Mouse (Mus musculus): ENCODE results near the gene Slc2a10.

Gene Slc2a10

DNA sequence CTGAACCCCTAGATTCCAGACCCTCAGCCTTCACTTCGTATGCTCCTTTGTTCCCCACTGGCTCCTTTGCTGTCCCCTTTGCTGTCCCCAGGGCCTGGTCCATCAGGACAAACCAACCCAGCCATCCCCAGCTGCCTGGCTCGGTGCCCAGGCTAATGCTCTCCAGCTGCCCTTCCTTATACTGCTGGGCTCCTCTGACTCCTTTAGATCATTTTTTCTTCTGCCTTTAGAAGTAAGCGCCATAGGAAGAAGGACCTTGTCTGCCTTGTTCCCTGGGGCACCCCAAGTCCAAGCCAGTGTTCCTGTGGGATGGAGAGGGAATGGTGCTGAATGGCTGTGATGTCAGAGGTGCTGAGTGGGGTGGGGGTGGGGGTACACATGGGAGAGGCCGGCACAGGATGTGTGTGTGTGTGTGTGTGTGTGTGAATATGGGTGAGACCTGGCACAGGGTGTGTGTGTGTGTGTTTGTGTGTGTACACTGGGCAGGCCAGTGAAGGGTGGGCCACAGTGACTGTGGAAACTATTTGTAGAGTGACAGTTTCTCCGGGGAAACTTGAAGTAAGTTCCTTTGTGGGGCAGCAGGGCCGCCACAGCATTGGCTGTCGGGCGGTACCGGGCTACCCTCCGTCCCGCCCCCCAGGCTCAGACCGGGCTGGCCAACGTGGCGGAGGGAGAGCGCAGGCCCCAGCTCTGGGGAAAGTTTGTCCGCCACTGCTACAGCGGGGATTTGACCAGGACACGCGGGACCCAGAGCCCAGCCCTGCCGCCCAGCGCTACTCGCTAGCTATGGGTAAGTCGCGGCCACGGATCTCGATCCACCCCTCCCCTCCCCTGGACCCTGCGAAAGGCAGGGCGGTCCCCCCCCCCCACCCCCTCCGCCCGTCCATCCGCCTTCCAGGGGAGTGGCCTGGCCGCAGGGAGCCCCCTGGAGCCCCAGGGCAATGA, at the start of gene Slc2a10:
Gene Slc2a10 (plus strand): TSS at position 529 of the 945 bp plus-strand sequence.
- peak; percentile 78 for DNase-seq

DNA sequence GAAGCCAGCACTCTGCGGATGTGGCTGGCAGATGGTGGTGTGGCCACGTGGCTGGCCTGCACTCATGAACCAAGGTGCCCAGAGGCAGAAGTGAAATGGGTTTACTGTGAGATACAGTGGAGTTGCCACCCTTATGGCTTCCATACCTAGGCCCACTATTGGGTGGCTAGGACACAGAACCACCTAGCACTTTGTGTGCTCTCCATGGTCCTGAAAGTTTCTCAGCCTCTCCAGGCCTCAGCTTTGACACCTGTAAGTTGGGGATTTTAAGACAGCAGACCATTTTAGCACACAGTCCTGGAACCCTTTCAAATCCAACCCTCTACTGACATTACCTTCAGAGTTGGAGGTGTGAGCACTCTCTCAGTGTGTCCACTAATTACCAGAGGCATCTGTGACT, 46.9 kb upstream of the Slc2a10 start:
- DNase-seq = no peak

DNA sequence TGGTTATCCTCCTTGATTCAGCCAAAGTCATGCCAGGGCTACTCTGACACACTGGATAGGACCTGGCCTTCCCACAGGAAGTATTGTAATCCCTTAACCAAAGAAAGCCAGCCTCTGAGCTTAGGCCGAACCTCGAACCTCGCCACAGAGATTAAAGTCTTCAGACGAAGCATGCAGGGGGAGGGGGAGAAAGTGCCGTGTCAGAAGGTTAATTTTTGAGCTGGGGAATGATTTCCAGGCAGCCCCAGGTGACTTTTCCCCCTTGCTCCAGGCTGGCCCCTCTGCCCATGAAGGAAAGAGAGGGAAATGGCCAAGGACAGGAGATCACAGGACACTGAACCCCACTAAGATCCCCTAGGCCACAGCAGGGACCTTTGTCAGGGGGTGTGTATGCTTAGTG, 45.4 kb upstream of the Slc2a10 start:
- no peak for DNase-seq

DNA sequence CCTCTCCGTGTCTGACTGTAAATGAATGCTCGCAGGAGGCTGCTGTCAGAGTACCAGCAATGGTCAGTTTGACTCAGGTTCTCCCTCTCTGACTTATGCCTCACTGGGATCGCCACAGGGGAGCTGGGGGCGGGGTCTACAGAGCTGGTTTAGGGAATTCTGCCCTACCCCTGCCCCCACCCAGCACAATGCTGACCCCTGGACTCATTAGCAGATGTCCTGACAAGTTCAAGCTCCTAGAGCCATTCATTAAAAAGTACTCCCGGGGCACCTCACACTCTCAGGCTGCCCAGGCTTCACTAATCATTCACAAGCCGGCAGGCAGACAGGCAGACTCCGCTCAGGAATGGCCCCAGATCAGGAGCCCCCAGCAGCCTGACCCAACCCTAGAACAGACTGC, 43.9 kb upstream of the Slc2a10 start:
- DNase-seq = peak; percentile 52

- peak; percentile 54 for DNase-seq
Measured at GRCm38 (mm10) chr2:165467824-165468452, 35.6 kb upstream of the Slc2a10 start.

DNA sequence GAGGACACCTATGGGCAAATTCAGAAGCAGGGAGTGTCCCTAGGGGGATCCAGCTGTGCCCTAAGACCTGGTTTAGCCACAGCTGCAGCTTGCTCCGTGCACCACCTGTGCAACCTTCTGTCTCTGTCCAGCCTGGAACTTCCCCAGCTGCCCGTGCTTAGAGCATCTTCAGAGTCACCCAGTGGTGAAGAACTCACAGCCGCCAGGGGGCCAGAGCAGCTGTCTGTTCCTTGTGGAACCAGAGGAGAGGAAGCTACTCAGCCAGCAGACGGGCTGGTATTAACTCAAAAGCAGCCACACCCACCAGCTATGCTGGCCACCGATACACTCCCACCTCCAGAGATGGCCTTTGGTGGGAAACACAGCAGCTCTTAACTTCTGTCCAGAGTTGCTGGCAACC, 33.4 kb upstream of the Slc2a10 start:
- DNase-seq = peak; percentile 40

GRCm38 (mm10) chr2:165471943-165472342, 31.6 kb upstream of the Slc2a10 start:
- no peak for DNase-seq

DNA sequence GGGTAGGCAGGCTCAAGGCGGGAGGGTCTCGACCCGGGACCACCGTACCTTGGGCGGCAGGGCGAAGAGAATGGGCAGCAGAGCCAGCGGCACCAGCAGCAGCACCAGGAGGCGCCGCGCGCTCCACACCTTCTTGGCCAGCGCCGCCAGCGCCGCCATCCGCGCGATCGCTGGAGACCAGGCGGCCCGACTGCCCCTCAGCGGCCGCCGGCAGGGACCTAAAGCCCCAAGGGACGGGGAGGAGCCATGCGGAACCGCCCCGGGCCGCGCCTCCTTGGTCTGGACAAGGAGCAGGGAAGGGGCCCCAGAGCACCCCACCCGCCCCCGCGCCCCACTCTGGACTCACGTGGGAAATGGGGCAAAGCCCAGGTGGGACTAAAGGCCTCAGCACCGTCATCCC, 30.6 kb upstream of the Slc2a10 start, which contains the start of gene Slc13a3:
Gene Slc13a3 (minus strand): TSS at position 228 of the 400 bp plus-strand sequence.
- DNase-seq = peak; percentile 59

DNA sequence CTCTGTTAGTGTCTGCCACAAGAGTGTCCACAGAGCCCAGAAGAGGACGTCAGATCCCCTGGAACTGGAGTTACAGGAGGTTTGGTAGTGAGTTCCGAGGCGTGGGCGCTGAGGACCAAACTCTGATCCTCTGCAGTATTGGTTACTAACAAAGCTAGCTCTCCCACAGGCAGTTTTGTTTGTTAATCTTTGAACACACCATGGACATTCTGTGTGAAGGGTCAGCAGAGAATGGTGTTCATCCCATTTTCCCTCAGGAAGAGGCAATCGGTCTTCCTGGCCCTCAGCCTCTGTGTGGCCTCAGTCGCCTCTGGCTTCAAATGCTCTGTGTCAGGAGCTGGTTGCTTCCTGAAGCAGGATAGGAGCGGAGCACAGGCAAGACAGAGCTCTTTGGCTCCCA, 28.2 kb upstream of the Slc2a10 start:
- DNase-seq = no peak

GRCm38 (mm10) chr2:165475850-165476249, 27.7 kb upstream of the Slc2a10 start:
- DNase-seq = no peak

GRCm38 (mm10) chr2:165482003-165482402, 21.6 kb upstream of the Slc2a10 start:
- DNase-seq = no peak

- DNase-seq = no peak
Measured at GRCm38 (mm10) chr2:165484152-165484551, 19.4 kb upstream of the Slc2a10 start.

DNA sequence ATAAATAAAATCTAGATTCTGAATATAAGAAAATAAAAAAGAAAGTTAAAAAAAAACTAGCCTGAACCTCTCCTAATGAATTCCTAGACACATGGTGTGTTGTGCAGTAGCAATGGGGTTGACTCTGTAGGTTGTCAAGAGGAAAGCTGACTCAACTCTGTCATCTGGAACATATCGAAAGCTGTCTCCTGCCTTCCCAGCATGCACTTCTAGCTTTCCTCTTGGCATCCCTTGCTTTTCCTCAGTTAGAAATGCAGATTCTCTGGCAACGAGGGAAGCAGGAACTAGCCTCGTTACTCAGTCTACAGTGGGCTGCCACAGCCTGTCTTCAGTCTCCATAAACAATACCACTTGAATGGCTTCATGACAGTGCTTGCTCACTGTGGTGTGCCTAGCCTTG, 17.8 kb upstream of the Slc2a10 start:
- DNase-seq = no peak

- DNase-seq = peak; percentile 24
Measured at GRCm38 (mm10) chr2:165486401-165486800, 17.2 kb upstream of the Slc2a10 start.

- DNase-seq = peak; percentile 73
Measured at GRCm38 (mm10) chr2:165486881-165487535, 16.6 kb upstream of the Slc2a10 start.

DNA sequence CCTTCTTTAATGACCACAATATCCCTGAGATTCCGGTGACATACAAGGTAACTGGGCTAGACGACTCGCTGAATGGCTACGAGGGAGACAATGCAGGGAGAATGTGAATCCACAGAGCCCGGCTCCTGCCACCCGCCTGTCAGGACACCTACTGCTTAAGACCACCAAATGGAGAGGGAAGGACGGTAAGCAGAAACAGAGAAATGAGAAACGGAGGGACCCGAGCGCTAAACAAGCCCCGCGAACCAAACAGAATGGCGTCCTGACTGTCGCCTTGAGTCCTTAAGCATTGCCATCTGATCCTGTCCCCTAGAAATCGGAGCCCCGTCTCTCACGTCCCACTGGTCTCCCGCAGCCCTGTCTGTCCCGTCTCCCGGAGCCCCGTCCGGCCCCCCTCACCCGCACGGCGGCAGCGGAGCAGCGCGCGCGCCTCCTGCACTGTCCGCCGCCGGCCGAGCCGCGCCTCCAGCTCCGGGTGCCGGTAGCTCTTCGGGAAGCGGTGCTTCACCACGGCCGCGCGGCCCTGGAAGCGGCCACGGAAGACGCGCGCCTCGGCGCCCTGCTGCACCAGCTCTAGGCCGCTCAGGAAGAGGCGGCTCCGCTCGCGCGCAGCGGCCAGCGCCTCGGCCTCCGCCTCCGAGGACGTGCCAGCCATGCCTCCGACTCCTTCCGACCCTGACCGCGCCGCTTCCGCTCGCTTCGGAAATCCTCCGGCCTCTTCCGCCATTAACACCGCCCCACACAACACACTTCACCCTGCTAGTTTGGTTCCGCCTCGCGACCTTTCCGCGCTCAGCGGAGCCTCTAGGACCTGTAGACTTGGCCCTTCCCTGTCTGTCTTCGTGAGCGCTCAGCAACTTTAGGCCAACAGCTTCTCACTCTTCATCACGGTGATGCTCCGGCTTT, 10.7 kb upstream of the Slc2a10 start, which contains the start of gene Trp53rka:
Gene Trp53rka (minus strand): TSS at position 677 of the 906 bp plus-strand sequence.
- peak; percentile 90 for DNase-seq

DNA sequence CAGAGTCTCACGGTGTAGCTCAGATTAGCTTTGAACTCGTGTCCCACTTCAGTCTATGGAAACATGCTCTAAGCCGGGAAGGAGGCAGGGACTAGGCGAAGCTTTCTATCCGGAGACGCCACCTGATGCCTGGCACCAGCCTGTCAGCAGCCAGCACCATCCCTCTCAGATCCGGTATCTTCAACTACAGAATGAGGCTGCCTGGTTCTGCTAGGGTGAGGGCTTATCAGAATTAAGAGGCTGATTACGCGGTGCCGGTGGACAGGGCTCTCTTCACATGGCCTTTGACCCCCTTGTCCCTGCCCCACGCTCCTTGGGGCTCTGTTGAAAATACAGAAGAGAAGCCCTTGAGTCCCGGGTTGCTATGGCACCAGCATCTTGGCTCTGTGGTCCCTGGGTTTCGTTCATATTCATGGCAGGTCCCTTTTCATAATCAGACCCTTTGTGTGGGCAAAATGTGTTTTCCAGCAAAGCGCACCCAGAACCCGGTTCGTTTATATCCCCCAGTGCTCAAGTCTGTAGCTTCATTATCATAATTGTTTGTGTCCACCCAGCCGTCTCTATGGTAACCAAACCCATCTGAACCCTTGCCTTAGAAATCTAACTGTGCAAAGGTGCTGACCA, 9.9 kb upstream of the Slc2a10 start:
- DNase-seq = peak; percentile 65

- no peak for DNase-seq
Measured at GRCm38 (mm10) chr2:165494495-165494894, 9.1 kb upstream of the Slc2a10 start.

GRCm38 (mm10) chr2:165496251-165496650, 7.3 kb upstream of the Slc2a10 start:
- DNase-seq = peak; percentile 71

- no peak for DNase-seq
Measured at GRCm38 (mm10) chr2:165497706-165498275, 5.8 kb upstream of the Slc2a10 start.

GRCm38 (mm10) chr2:165498816-165499215, 4.8 kb upstream of the Slc2a10 start:
- DNase-seq = no peak
